Mouse (Mus musculus) kidney, embryonic 16.5 days (tissue): ENCODE measurements around the gene Hoxb7. TPM values are rescaled to one million over a fixed set of nuclear protein-coding genes. Genes with fewer than 3 reads are reported as not detected.

Experiments used
- ATAC-seq: fragments of 200-750 bp; cut with Nextera tagmentation; 2 replicates; pipeline ENCODE4 v1.8.0; 2017; ENCODE audit warnings: moderate TSS enrichment; ENCODE audit not compliant: low FRiP score, low TSS enrichment
- H3K27ac ChIP-seq: fragments of 300-500 bp; sonication (generic); 2 replicates; pipeline ENCODE4 v1.5.1; 2014; ENCODE audit warnings: low read length
- H3K27me3 ChIP-seq: fragments of 300-500 bp; sonication (generic); 2 replicates; pipeline ENCODE4 v1.6.1; 2014; ENCODE audit warnings: low read length, control low read depth, mixed read lengths; ENCODE audit not compliant: insufficient read depth
- H3K36me3 ChIP-seq: fragments of 300-500 bp; sonication (generic); 2 replicates; pipeline ENCODE4 v1.6.1; 2014; ENCODE audit warnings: low read length, control low read depth, mixed read lengths; ENCODE audit not compliant: insufficient read depth
- H3K4me1 ChIP-seq: fragments of 300-500 bp; sonication (generic); 2 replicates; pipeline ENCODE4 v1.6.1; 2014; ENCODE audit warnings: low read length, control low read depth, mixed read lengths; ENCODE audit not compliant: insufficient read depth
- H3K4me2 ChIP-seq: fragments of 300-500 bp; sonication (generic); replicated peaks from 2 replicates; pipeline ENCODE4 v1.6.1; 2014; ENCODE audit warnings: low read depth, low read length
- H3K4me3 ChIP-seq: fragments of 300-500 bp; sonication (generic); 2 replicates; pipeline ENCODE4 v1.5.1; 2014; ENCODE audit warnings: mild to moderate bottlenecking, low read length
- H3K9ac ChIP-seq: fragments of 300-500 bp; sonication (generic); replicated peaks from 2 replicates; pipeline ENCODE4 v1.6.1; 2014; ENCODE audit warnings: low read length
- H3K9me3 ChIP-seq: fragments of 300-500 bp; sonication (generic); 2 replicates; pipeline ENCODE4 v1.6.1; 2016; ENCODE audit warnings: low read length, control low read depth
- WGBS: fragments of 180-500 bp; shearing (Covaris S2); extraction: QIAGEN DNeasy Blood & Tissue Kit; methylation state at CpG from one replicate; pipeline ENCODE4 v1.1.7; 2014; 5-methylcytosine and 5-hydroxymethylcytosine counted together
- polyA plus RNA-seq: library from polyadenylated mRNA; unstranded; fragments of >200 nt; fragmentation: Nextera tagmentation; extraction: Ambion mirVana; gene quantifications from 2 replicates; pipeline ENCODE4 v1.2.1, GENCODE M21; 2015

Hoxb7 gene
- polyA plus RNA-seq, 1 experiment from 2014 or later = 60.9 TPM

DNA sequence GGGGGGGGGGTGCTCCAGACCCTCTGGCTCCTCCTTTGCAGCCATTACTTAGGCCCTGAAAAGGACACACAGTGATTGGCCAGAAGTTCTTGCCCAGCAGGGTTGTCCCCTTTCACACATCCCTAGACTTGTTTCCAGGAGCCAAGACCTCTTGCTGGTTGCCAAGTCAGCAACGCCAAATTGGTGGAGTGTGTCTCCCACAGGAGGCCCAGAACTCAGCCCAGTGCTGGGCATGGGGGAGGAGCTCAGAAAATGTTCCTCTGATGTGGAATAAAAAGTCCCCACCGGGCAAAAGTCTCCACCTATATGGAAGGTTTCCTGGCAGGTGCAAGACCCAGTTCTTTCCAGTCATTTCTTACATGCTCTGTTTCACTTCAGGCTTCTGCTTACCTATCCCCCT is 27.4 kb upstream of the Hoxb7 start:
- peak; percentile 16; the same call in 1 of the 2 replicates for ATAC-seq
- WGBS = 8% methylated on average over 2 of the region's 2 CpGs
- Histone ChIP-seq H3K9me3 (no peaks in the 10 kb centered on the region), H3K4me2 (peak overlapping the region; percentile 6; the same call in 1 of the 2 replicates), H3K9ac (0 out of 2 replicates have a peak overlapping the region, but pooled peaks have one; percentile 10), H3K36me3 (0 out of 2 replicates have a peak, but pooled peaks cover 5% of the 10 kb centered on the region), H3K4me1 (peaks cover 96% of the 10 kb centered on the region), H3K4me3 (no peak overlapping the region), H3K27me3 (no peaks in the 10 kb centered on the region), H3K27ac (peak overlapping the region; percentile 67)

DNA sequence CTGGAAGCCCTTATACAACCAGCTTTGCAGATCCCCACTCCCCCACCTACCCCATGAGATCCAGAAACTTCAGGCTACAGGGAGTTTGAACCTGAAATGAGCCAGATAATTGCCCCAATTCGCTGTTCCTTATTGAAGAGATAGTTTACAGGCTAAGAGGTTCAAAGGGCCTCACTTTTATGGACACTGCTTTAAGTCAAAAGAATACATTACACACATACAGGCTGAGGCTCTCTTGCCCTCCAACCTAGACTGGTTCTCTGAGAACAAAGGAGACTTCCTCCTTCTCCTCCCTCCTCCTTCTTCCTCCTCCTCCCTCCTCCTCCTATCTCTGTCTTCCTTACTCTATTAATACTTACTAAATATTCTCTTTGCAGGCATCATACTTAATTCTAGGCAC is 26.9 kb upstream of the Hoxb7 start:
- H3K27me3 ChIP-seq = no peaks in the 10 kb centered on the region

DNA sequence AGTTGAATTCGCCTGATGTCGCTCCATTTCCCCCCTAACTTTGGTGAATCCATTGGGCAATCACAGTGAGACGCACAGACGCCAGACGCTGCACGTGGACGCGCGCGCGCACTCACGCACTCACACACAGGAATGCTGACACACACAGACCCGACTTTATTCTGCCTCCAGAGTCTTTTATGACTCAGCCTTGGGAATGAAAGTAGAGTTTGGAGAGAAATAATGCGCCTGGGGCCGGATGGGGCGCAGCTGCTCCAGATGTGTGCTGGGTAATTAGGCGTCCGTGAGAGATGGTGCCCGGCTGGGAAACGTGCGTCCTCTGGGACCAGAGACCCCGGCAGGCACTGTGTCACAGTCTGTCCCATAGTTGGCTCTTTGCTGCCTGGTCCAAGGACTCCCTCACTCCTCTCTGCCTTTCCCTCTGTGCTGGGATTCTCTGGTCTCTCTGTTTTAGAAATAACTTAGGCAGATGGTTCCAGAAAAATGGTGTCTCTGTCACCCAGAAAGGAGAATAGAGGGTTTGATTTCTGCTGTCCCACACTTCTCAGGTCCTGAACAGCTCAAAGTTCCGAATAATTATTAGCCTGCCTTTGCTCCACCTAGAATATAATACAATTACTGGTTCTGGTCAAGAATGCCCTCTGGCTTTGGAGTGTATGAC is 26.0 kb upstream of the Hoxb7 start:
- Histone ChIP-seq H3K27me3 (no peaks in the 10 kb centered on the region), H3K4me1 (peaks cover 90% of the 10 kb centered on the region), H3K4me2 (peak overlapping the region; percentile 32), H3K9me3 (no peaks in the 10 kb centered on the region), H3K36me3 (peaks cover 9% of the 10 kb centered on the region; the same call in 1 of the 2 replicates), H3K4me3 (0 out of 2 replicates have a peak overlapping the region, but pooled peaks have one; percentile 5), H3K9ac (peak overlapping the region; percentile 14), H3K27ac (peak overlapping the region; percentile 67)
- no peak for ATAC-seq
- 9% methylated on average over 23 of the region's 23 CpGs for WGBS

More for the DNA sequence above, 26.9 kb upstream of the Hoxb7 start:
- Histone ChIP-seq H3K27ac (peak overlapping the region; percentile 67), H3K4me1 (peaks cover 94% of the 10 kb centered on the region), H3K9ac (no peak overlapping the region), H3K4me2 (peak overlapping the region; percentile 6; the same call in 1 of the 2 replicates), H3K4me3 (no peak overlapping the region), H3K36me3 (0 out of 2 replicates have a peak, but pooled peaks cover 5% of the 10 kb centered on the region), H3K9me3 (no peaks in the 10 kb centered on the region)
- 0% methylated on average over 1 of the region's 1 CpGs for WGBS
- ATAC-seq = no peak

DNA sequence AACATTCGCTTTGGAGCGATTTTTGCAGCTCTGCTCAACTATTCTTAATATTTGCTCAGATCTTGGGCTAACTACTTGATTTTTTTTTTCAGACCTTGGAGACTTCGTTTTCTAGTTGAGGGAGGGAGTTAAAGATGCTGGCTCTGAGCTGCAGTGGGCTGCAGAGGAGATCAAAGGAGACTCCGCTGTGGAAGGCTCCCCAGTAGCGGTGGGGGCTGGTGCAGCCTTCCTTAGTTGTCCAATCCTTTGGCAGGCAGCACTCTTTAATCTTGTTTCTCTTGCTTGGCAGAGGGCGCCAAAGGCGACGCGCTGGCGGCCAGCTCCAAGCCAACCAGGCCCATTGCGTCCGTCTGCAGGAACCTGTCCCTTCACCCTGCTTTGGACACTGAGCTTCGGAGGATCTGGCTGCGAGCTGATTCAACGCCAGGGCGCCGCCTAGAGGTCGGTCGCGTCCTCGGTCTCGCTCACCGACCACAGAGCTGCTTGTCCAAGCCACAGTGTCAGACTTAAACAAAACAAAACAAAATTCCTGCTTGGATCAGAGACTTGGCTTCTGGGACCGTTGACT is 25.0 kb upstream of the Hoxb7 start:
- H3K4me2 ChIP-seq = 0 out of 2 replicates have a peak overlapping the region, but pooled peaks have one; percentile 15
- peak; percentile 68 for ATAC-seq

DNA sequence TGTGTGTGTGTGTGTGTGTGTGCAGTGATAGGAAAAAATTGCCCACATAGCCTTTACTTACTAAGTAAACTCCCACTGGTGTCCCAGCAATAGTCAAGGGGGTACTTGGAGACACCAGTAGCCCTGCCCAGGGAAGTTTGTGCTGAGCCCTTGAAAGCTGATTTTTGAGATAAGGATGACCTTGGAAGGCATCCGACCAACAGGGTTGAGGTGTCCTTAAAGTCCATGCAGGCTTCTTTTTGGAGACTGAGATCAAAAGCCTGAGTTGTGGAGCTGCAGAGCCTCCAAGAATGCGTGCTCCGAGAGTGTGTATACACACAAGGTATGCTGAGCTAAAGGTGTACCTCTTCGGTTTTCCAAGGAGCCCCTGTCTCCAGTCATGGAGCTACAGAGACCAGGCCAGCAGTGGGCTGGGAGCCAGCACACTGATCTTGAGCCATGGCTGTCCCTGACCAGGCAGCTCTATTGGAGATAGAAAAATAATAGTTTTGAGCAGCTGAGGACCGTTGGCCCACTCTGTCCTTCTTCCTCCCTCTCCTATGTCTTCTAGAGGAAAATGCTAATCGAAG is 24.1 kb upstream of the Hoxb7 start:
- H3K4me3 ChIP-seq = no peak overlapping the region; the same call in 1 of the 2 replicates
- peaks cover 86% of the 10 kb centered on the region for H3K4me1 ChIP-seq
- H3K27ac ChIP-seq = no peak overlapping the region
- no peak overlapping the region for H3K9ac ChIP-seq
- no peaks in the 10 kb centered on the region for H3K27me3 ChIP-seq
- 40% methylated on average over 6 of the region's 6 CpGs for WGBS
- no peaks in the 10 kb centered on the region for H3K9me3 ChIP-seq
- no peak overlapping the region for H3K4me2 ChIP-seq
- no peak for ATAC-seq
- H3K36me3 ChIP-seq = peaks cover 13% of the 10 kb centered on the region; the same call in 1 of the 2 replicates

More for the DNA sequence above, 25.0 kb upstream of the Hoxb7 start:
- H3K4me3 ChIP-seq = no peak overlapping the region
- H3K4me1 ChIP-seq = peaks cover 91% of the 10 kb centered on the region
- no peaks in the 10 kb centered on the region for H3K9me3 ChIP-seq
- 6% methylated on average over 24 of the region's 24 CpGs for WGBS
- H3K27me3 ChIP-seq = no peaks in the 10 kb centered on the region
- H3K9ac ChIP-seq = no peak overlapping the region
- H3K27ac ChIP-seq = peak overlapping the region; percentile 67; the same call in 1 of the 2 replicates
- peaks cover 10% of the 10 kb centered on the region; the same call in 1 of the 2 replicates for H3K36me3 ChIP-seq

DNA sequence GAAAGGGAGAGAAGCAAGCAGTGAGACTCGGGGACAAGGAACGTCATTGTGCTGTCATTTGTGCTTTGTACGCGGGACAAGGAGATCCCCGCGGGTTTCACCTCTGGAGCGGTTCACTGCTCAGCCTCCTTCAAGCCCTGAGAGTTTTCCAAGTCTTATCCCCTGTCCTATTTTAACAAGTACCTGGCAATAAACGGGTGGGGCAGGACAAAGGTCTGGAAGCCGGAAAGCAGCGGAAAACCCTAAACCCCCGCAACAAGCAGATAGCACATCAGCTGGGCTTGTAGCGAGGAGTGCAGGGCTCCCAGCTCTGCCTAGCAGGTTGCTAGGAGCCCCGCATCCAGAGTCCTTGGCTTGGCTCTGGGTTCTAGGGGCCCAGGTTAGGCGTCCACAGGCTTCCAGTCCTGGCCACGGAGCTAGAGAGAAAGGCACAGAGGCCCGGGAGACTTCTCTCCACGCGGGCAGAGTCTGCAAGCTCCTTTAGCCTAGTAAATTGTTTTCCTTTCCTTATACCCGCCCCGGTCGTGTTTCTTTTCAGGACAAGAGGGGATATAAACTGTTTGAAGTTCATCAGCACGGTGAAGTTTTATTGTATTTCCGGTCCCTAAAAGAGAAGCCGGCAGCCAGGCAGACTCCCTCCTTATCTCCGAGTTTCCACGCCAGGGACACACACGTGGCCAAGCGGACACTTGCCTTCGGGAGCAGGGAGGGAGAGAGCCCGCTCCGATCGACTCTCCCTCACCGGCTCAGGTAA is 22.6 kb upstream of the Hoxb7 start:
- H3K4me3 ChIP-seq = peak overlapping the region; percentile 11; the same call in 1 of the 2 replicates
- 22% methylated on average over 33 of the region's 33 CpGs for WGBS
- H3K36me3 ChIP-seq = peaks cover 14% of the 10 kb centered on the region; the same call in 1 of the 2 replicates
- H3K27me3 ChIP-seq = no peaks in the 10 kb centered on the region
- peak overlapping the region; percentile 61 for H3K9ac ChIP-seq
- H3K4me2 ChIP-seq = peak overlapping the region; percentile 32
- ATAC-seq = no peak
- peak overlapping the region; percentile 66 for H3K27ac ChIP-seq
- no peaks in the 10 kb centered on the region for H3K9me3 ChIP-seq
- peaks cover 78% of the 10 kb centered on the region for H3K4me1 ChIP-seq

DNA sequence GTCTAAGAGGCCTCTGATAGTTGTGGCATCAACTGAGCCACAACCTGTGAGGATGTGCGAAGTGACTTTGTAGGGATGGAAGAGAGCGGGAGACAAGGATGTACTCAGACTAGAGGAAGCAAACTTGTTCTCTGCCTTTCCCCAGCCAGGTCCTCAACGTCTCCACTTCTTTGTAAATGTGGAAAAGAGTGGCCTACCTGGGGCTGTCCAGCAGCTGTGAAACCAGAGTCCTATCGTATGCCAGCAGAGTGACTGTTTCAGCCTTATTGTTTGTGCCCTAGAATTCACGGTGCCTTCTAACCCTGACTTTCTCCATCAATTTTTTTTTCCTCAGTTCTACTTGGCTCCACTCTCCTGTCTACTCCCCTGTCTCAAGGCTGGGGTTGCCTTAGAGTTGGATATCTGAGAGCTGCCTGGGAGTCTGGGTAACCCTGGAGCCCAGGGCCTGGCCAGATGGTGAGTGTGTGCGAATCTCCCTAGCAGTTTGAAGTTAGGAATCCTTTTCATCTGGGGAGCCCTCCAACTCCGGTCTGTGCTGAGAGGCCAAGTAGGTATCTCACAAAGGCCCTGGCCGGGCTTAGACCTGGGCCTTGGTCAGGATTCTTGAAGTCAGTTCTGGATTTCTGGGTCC is 21.9 kb upstream of the Hoxb7 start:
- peak overlapping the region; percentile 61 for H3K9ac ChIP-seq
- peak overlapping the region; percentile 32; the same call in 1 of the 2 replicates for H3K4me2 ChIP-seq
- H3K27ac ChIP-seq = peak overlapping the region; percentile 66
- H3K36me3 ChIP-seq = peaks cover 14% of the 10 kb centered on the region; the same call in 1 of the 2 replicates
- H3K27me3 ChIP-seq = no peaks in the 10 kb centered on the region; the same call in 1 of the 2 replicates
- H3K4me3 ChIP-seq = no peak overlapping the region
- peaks cover 78% of the 10 kb centered on the region for H3K4me1 ChIP-seq
- ATAC-seq = no peak
- WGBS = 66% methylated on average over 8 of the region's 8 CpGs
- no peaks in the 10 kb centered on the region for H3K9me3 ChIP-seq

DNA sequence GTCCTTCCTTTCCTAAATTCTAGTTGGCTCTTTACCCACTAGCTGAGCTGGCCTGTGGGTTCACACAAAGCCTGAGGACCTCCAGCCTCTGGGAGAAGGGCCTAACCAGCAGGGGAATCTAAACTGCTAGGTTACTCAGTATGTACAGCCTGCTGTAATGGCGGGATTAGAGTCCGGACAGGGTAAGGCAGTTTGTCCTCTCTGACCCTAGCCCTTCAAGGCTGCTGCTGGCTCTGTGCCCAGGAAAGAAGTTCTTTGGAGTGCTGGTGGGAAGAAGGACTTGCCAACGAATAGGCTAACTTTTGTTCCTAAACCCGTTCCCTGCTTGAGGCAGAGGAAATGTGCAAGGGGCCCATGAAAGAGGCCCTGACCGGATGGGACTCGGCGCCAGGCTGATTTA is 20.5 kb upstream of the Hoxb7 start:
- WGBS = 12% methylated on average over 7 of the region's 7 CpGs
- H3K4me3 ChIP-seq = no peak overlapping the region
- ATAC-seq = peak; percentile 65
- H3K27me3 ChIP-seq = no peaks in the 10 kb centered on the region; the same call in 1 of the 2 replicates
- H3K27ac ChIP-seq = peak overlapping the region; percentile 81
- H3K36me3 ChIP-seq = peaks cover 14% of the 10 kb centered on the region; the same call in 1 of the 2 replicates
- H3K4me2 ChIP-seq = no peak overlapping the region
- peaks cover 79% of the 10 kb centered on the region for H3K4me1 ChIP-seq
- H3K9me3 ChIP-seq = no peaks in the 10 kb centered on the region
- H3K9ac ChIP-seq = peak overlapping the region; percentile 35; the same call in 1 of the 2 replicates
